Mouse (Mus musculus) limb, embryonic 14.5 days (tissue): ENCODE data around the gene Acoxl. TPM values are rescaled to one million over a fixed set of nuclear protein-coding genes. Genes with fewer than 3 reads are reported as not detected.
"Not testable (repeated sequence)": the region's sequence is repeated elsewhere in the genome, so short reads cannot be mapped to it uniquely, and the experiment has no call there.

Source experiments
- ATAC-seq: fragments of 200-750 bp; cut with Nextera tagmentation; 2 replicates; pipeline ENCODE4 v1.8.0; 2017; ENCODE audit warnings: low read depth, moderate number of reproducible peaks, moderate TSS enrichment; ENCODE audit not compliant: low FRiP score
- DNase-seq: peaks from one replicate; pipeline ENCODE4 v3.0.0-alpha.2; 2015; ENCODE audit warnings: low spot score
- H3K27ac ChIP-seq: fragments of 300-500 bp; sonication (generic); replicated peaks from 2 replicates; pipeline ENCODE4 v1.5.1; 2014; ENCODE audit warnings: low read depth, mild to moderate bottlenecking, low read length, moderate library complexity, mixed read lengths
- H3K27me3 ChIP-seq: fragments of 300-500 bp; sonication (generic); 2 replicates; pipeline ENCODE4 v1.6.1; 2014; ENCODE audit warnings: low read length, mixed read lengths; ENCODE audit not compliant: control insufficient read depth, insufficient read depth
- H3K36me3 ChIP-seq: fragments of 300-500 bp; sonication (generic); 2 replicates; pipeline ENCODE4 v1.6.1; 2014; ENCODE audit warnings: mild to moderate bottlenecking, low read length, moderate library complexity, mixed read lengths; ENCODE audit not compliant: control insufficient read depth, insufficient read depth
- H3K4me1 ChIP-seq: fragments of 300-500 bp; sonication (generic); 2 replicates; pipeline ENCODE4 v1.6.1; 2014; ENCODE audit warnings: antibody characterized with exemption, low read length, mixed read lengths; ENCODE audit not compliant: control insufficient read depth, insufficient read depth
- H3K4me2 ChIP-seq: fragments of 300-500 bp; sonication (generic); replicated peaks from 2 replicates; pipeline ENCODE4 v1.6.1; 2014; ENCODE audit warnings: low read depth, mild to moderate bottlenecking, low read length, moderate library complexity; ENCODE audit not compliant: severe bottlenecking
- H3K4me3 ChIP-seq: fragments of 300-500 bp; sonication (generic); replicated peaks from 2 replicates; pipeline ENCODE4 v1.5.1; 2014; ENCODE audit warnings: low read length
- H3K9ac ChIP-seq: fragments of 300-500 bp; sonication (generic); 2 replicates; pipeline ENCODE4 v1.6.1; 2014; ENCODE audit warnings: mild to moderate bottlenecking, low read depth, low read length, moderate library complexity; ENCODE audit not compliant: severe bottlenecking
- H3K9me3 ChIP-seq: fragments of 300-500 bp; sonication (generic); 2 replicates; pipeline ENCODE4 v1.6.1; 2016; ENCODE audit warnings: low read length; ENCODE audit not compliant: control insufficient read depth
- POLR2A ChIP-seq: fragments of 200-500 bp; IDR thresholded peaks from 2 replicates; pipeline ENCODE4 v1.8.0; 2012; ENCODE audit warnings: inconsistent platforms, mild to moderate bottlenecking, moderate library complexity, borderline replicate concordance; ENCODE audit not compliant: insufficient read depth, insufficient read length; ENCODE audit errors: extremely low read depth
- WGBS: fragments of 180-500 bp; shearing (Covaris S2); extraction: QIAGEN DNeasy Blood & Tissue Kit; methylation state at CpG from one replicate; pipeline ENCODE4 v1.1.7; 2014; 5-methylcytosine and 5-hydroxymethylcytosine counted together
- polyA plus RNA-seq, 2 experiments: library from polyadenylated mRNA; depleted of rRNA in 1 of 2; stranded (reverse) in 1 of 2; unstranded in 1 of 2; fragments of >200 nt; fragmentation: Nextera tagmentation in 1 of 2; extraction: Ambion mirVana in 1 of 2; gene quantifications; 2 replicates each; pipeline versions ENCODE4 v1.2.1 to v1.2.3; 2012 to 2014

Gene Acoxl
- polyA plus RNA-seq, 2 experiments = 0.13 TPM; not detected in 1

- Histone ChIP-seq H3K27ac (no peak overlapping the region), H3K36me3 (no peaks in the 10 kb centered on the region), H3K4me3 (no peak overlapping the region), H3K4me2 (no peak overlapping the region), H3K9ac (no peak overlapping the region), H3K4me1 (no peaks in the 10 kb centered on the region), H3K9me3 (no peaks in the 10 kb centered on the region), H3K27me3 (no peaks in the 10 kb centered on the region)
- DNase-seq (no peak), ATAC-seq (no peak)
- TF ChIP-seq POLR2A = no peak
- 44% methylated on average over 2 of the region's 2 CpGs for WGBS
Observed at GRCm38 (mm10) chr2:128094602-128095001, 255.9 kb downstream of the Acoxl start.

GRCm38 (mm10) chr2:128095270-128095669 is 256.6 kb downstream of the Acoxl start:
- Histone ChIP-seq H3K9me3 (no peaks in the 10 kb centered on the region), H3K4me1 (no peaks in the 10 kb centered on the region), H3K27me3 (no peaks in the 10 kb centered on the region), H3K36me3 (no peaks in the 10 kb centered on the region), H3K27ac (no peak overlapping the region), H3K4me2 (no peak overlapping the region), H3K4me3 (no peak overlapping the region), H3K9ac (no peak overlapping the region)
- ATAC-seq = no peak
- DNase-seq = no peak
- 43% methylated on average over 1 of the region's 1 CpGs for WGBS
- no peak for TF ChIP-seq POLR2A

- 74% methylated on average over 1 of the region's 1 CpGs for WGBS
Observed at GRCm38 (mm10) chr2:128096070-128096469, 257.4 kb downstream of the Acoxl start.

GRCm38 (mm10) chr2:128098118-128098517 is 259.4 kb downstream of the Acoxl start:
- DNase-seq, H3K27me3 ChIP-seq, ATAC-seq, H3K4me2 ChIP-seq, H3K9me3 ChIP-seq, H3K27ac ChIP-seq, H3K9ac ChIP-seq, H3K4me1 ChIP-seq, H3K36me3 ChIP-seq, H3K4me3 ChIP-seq: not testable (repeated sequence)
- WGBS = 79% methylated on average over 4 of the region's 5 CpGs

More at GRCm38 (mm10) chr2:128096070-128096469, 257.4 kb downstream of the Acoxl start:
- no peaks in the 10 kb centered on the region for H3K9me3 ChIP-seq
- no peak overlapping the region for H3K27ac ChIP-seq
- ATAC-seq = no peak
- H3K27me3 ChIP-seq = no peaks in the 10 kb centered on the region
- H3K4me1 ChIP-seq = no peaks in the 10 kb centered on the region
- TF ChIP-seq POLR2A = no peak
- no peak overlapping the region for H3K4me2 ChIP-seq
- H3K4me3 ChIP-seq = no peak overlapping the region
- no peaks in the 10 kb centered on the region for H3K36me3 ChIP-seq
- no peak for DNase-seq
- H3K9ac ChIP-seq = no peak overlapping the region

- H3K27ac ChIP-seq = no peak overlapping the region
- no peaks in the 10 kb centered on the region for H3K9me3 ChIP-seq
- no peaks in the 10 kb centered on the region for H3K4me1 ChIP-seq
- 88% methylated on average over 9 of the region's 9 CpGs for WGBS
- ATAC-seq = no peak
- H3K4me2 ChIP-seq = no peak overlapping the region
- TF ChIP-seq POLR2A = no peak
- no peak for DNase-seq
- no peaks in the 10 kb centered on the region for H3K36me3 ChIP-seq
- no peak overlapping the region for H3K9ac ChIP-seq
- H3K27me3 ChIP-seq = no peaks in the 10 kb centered on the region
- no peak overlapping the region for H3K4me3 ChIP-seq
Observed at GRCm38 (mm10) chr2:128102086-128102485, 263.4 kb downstream of the Acoxl start.

- WGBS = 81% methylated on average over 5 of the region's 5 CpGs
- Histone ChIP-seq H3K9ac (no peak overlapping the region), H3K9me3 (no peaks in the 10 kb centered on the region), H3K4me3 (no peak overlapping the region), H3K4me1 (no peaks in the 10 kb centered on the region), H3K4me2 (no peak overlapping the region), H3K27me3 (no peaks in the 10 kb centered on the region), H3K36me3 (no peaks in the 10 kb centered on the region), H3K27ac (no peak overlapping the region)
- no peak for TF ChIP-seq POLR2A
- ATAC-seq (no peak), DNase-seq (no peak)
Observed at GRCm38 (mm10) chr2:128104815-128105214, 266.1 kb downstream of the Acoxl start.
